Mouse (Mus musculus) hindbrain, embryonic 13.5 days (tissue): ENCODE results near the gene Abcf3. TPM values are rescaled to one million over a fixed set of nuclear protein-coding genes. Genes with fewer than 3 reads are reported as not detected.
A peak's percentile ranks its signal among the peaks of the same experiment; 100 is the strongest.

Experiments used
- ATAC-seq: fragments of 200-750 bp; cut with Nextera tagmentation; 2 replicates; pipeline ENCODE4 v1.8.0; 2017; ENCODE audit warnings: moderate TSS enrichment; ENCODE audit not compliant: low FRiP score
- H3K27ac ChIP-seq: fragments of 300-500 bp; sonication (generic); 2 replicates; pipeline ENCODE4 v1.5.1; 2015; ENCODE audit warnings: inconsistent platforms, mild to moderate bottlenecking, moderate library complexity
- H3K27me3 ChIP-seq: fragments of 300-500 bp; sonication (generic); 2 replicates; pipeline ENCODE4 v1.6.1; 2015; ENCODE audit warnings: mild to moderate bottlenecking, inconsistent platforms
- H3K36me3 ChIP-seq: fragments of 300-500 bp; sonication (generic); 2 replicates; pipeline ENCODE4 v1.6.1; 2015; ENCODE audit warnings: mild to moderate bottlenecking, inconsistent platforms
- H3K4me1 ChIP-seq: fragments of 300-500 bp; sonication (generic); replicated peaks from 2 replicates; pipeline ENCODE4 v1.6.1; 2015; ENCODE audit warnings: inconsistent platforms
- H3K4me2 ChIP-seq: fragments of 300-500 bp; sonication (generic); 2 replicates; pipeline ENCODE4 v1.6.1; 2015; ENCODE audit warnings: inconsistent platforms, mild to moderate bottlenecking, moderate library complexity
- H3K4me3 ChIP-seq: fragments of 300-500 bp; sonication (generic); 2 replicates; pipeline ENCODE4 v1.5.1; 2015; ENCODE audit warnings: mild to moderate bottlenecking, inconsistent platforms
- H3K9ac ChIP-seq: fragments of 300-500 bp; sonication (generic); 2 replicates; pipeline ENCODE4 v1.6.1; 2015; ENCODE audit warnings: mild to moderate bottlenecking, inconsistent platforms
- H3K9me3 ChIP-seq: fragments of 300-500 bp; sonication (generic); 2 replicates; pipeline ENCODE4 v1.6.1; 2016; ENCODE audit warnings: inconsistent platforms
- WGBS: fragments of 180-500 bp; shearing (Covaris S2); methylation state at CpG from one replicate; pipeline ENCODE4 v1.1.7; 2015; 5-methylcytosine and 5-hydroxymethylcytosine counted together
- microRNA counts: library from miRNA; unstranded; fragments of <30 nt; microRNA quantifications from one replicate; lab custom pipeline; 2016
- microRNA-seq: library from miRNA; unstranded; fragments of <30 nt; microRNA quantifications from one replicate; pipeline ENCODE4, GENCODE M21; 2016
- polyA plus RNA-seq: library from polyadenylated mRNA; unstranded; fragments of >200 nt; fragmentation: Nextera tagmentation; extraction: Ambion mirVana; gene quantifications from 2 replicates; pipeline ENCODE4 v1.2.1, GENCODE M21; 2015

The Abcf3 gene
- polyA plus RNA-seq, 1 experiment from 2014 or later, result 81.2 TPM

GRCm38 (mm10) chr16:20596687-20597441, 48.5 kb downstream of the Abcf3 start:
- WGBS, result 77% methylated on average over 7 of the region's 7 CpGs
- H3K27me3 ChIP-seq, result peaks cover 47% of the 10 kb centered on the region
- no peak overlapping the region for H3K4me3 ChIP-seq
- no peak for ATAC-seq
- 0 out of 2 replicates have a peak, but pooled peaks cover 4% of the 10 kb centered on the region for H3K36me3 ChIP-seq
- no peak overlapping the region for H3K27ac ChIP-seq
- H3K9me3 ChIP-seq, result no peaks in the 10 kb centered on the region
- H3K4me1 ChIP-seq, result 0 out of 2 replicates have a peak, but pooled peaks cover 4% of the 10 kb centered on the region
- H3K4me2 ChIP-seq, result no peak overlapping the region
- no peak overlapping the region for H3K9ac ChIP-seq

GRCm38 (mm10) chr16:20600511-20600910, 52.1 kb downstream of the Abcf3 start:
- Histone ChIP-seq H3K4me1 (peaks cover 16% of the 10 kb centered on the region), H3K27ac (no peak overlapping the region), H3K9ac (no peak overlapping the region), H3K4me3 (no peak overlapping the region), H3K36me3 (peaks cover 24% of the 10 kb centered on the region), H3K9me3 (no peaks in the 10 kb centered on the region), H3K27me3 (peaks cover 13% of the 10 kb centered on the region), H3K4me2 (no peak overlapping the region)
- ATAC-seq, result no peak
- WGBS, result 62% methylated on average over 5 of the region's 5 CpGs

- WGBS, result 69% methylated on average over 9 of the region's 9 CpGs
- Histone ChIP-seq H3K9ac (no peak overlapping the region), H3K27me3 (no peaks in the 10 kb centered on the region), H3K36me3 (peaks cover 53% of the 10 kb centered on the region), H3K4me1 (peaks cover 31% of the 10 kb centered on the region), H3K4me3 (no peak overlapping the region), H3K9me3 (no peaks in the 10 kb centered on the region), H3K4me2 (no peak overlapping the region), H3K27ac (0 out of 2 replicates have a peak overlapping the region, but pooled peaks have one; percentile 35)
- no peak for ATAC-seq
These were observed 56.3 kb downstream of the Abcf3 start for GRCm38 (mm10) chr16:20604705-20605104.

GRCm38 (mm10) chr16:20610501-20611356, 62.4 kb downstream of the Abcf3 start:
- WGBS, result under 1% methylated on average over 28 of the region's 28 CpGs
- peak overlapping the region; percentile 86 for H3K4me3 ChIP-seq
- peak overlapping the region; percentile 91 for H3K27ac ChIP-seq
- peak overlapping the region; percentile 87 for H3K9ac ChIP-seq
- peaks cover 31% of the 10 kb centered on the region for H3K4me1 ChIP-seq
- H3K36me3 ChIP-seq, result peaks cover 29% of the 10 kb centered on the region
- H3K4me2 ChIP-seq, result peak overlapping the region; percentile 90
- H3K9me3 ChIP-seq, result no peaks in the 10 kb centered on the region
- H3K27me3 ChIP-seq, result no peaks in the 10 kb centered on the region
- peak; percentile 67 for ATAC-seq

MicroRNAs within 50 kb of the gene (microRNA counts, 519-probe panel; counts per million panel counts)
- microRNA mmu-miR-1224 (lab: Ali Mortazavi, UCI), result 3,051 counts per million, percentile 34 among the panel's probes with 10 or more counts

Small RNA genes within 50 kb of the gene (microRNA-seq; reads per million reads assigned to microRNA genes)
- gene Mir1224, result 27.0 reads per million, percentile 34 among the genes with 10 or more reads in this experiment

Other genes with a start within 250 kb of the Abcf3 start
- gene Parl, start 246.2 kb upstream of the Abcf3 start, polyA plus RNA-seq, result 79.2 and 82.5 TPM in 2 replicates
- gene Cyp2ab1, start 223.2 kb upstream of the Abcf3 start, polyA plus RNA-seq, result not detected in 2 replicates
- gene Abcc5, start 122.2 kb upstream of the Abcf3 start, polyA plus RNA-seq, result 142 and 143 TPM in 2 replicates
- 99.5 and 100 TPM in 2 replicates for gene Eif2b5, start 49.8 kb upstream of the Abcf3 start, polyA plus RNA-seq
- gene Dvl3, start 31.6 kb upstream of the Abcf3 start, polyA plus RNA-seq, result 40.7 and 43.5 TPM in 2 replicates
- 1,101 and 1,130 TPM in 2 replicates for gene Ap2m1, start 13.1 kb upstream of the Abcf3 start, polyA plus RNA-seq
- 13.1 and 14.1 TPM in 2 replicates for gene Vwa5b2, start 40.9 kb downstream of the Abcf3 start, polyA plus RNA-seq
- gene Eef1akmt4, start 63.0 kb downstream of the Abcf3 start, polyA plus RNA-seq, result 13.4 and 15.1 TPM in 2 replicates
- not detected in 2 replicates for gene Gm49333, start 63.0 kb downstream of the Abcf3 start, polyA plus RNA-seq
- gene Alg3, start 63.2 kb downstream of the Abcf3 start, polyA plus RNA-seq, result 41.3 and 43.3 TPM in 2 replicates
- gene Camk2n2, start 72.7 kb downstream of the Abcf3 start, polyA plus RNA-seq, result 23.1 and 24.9 TPM in 2 replicates
- 11.2 and 11.7 TPM in 2 replicates for gene Ece2, start 81.3 kb downstream of the Abcf3 start, polyA plus RNA-seq
- gene Psmd2, start 103.1 kb downstream of the Abcf3 start, polyA plus RNA-seq, result 363 and 367 TPM in 2 replicates
- 150 and 151 TPM in 2 replicates for gene Eif4g1, start 119.7 kb downstream of the Abcf3 start, polyA plus RNA-seq
- gene Fam131a, start 144.7 kb downstream of the Abcf3 start, polyA plus RNA-seq, result 32.7 and 35.1 TPM in 2 replicates
- 83.5 and 93.7 TPM in 2 replicates for gene Polr2h, start 169.1 kb downstream of the Abcf3 start, polyA plus RNA-seq
- 30.2 and 31.1 TPM in 2 replicates for gene Clcn2, start 169.2 kb downstream of the Abcf3 start, polyA plus RNA-seq
- 5.7 and 6.4 TPM in 2 replicates for gene Chrd, start 184.6 kb downstream of the Abcf3 start, polyA plus RNA-seq
- gene Thpo, start 185.9 kb downstream of the Abcf3 start, polyA plus RNA-seq, result 0.88 and 1.1 TPM in 2 replicates